ENCODE assay signal across 8 mouse cellular contexts in genomic region chr5:53258038-53258786, GRCm38 (mm10). TPM values are rescaled to one million over a fixed set of nuclear protein-coding genes. Genes with fewer than 3 reads are reported as not detected.
DNase-seq lines count a peak whose midpoint lies in the region; ATAC-seq and TF ChIP-seq lines count a peak whose summit lies in the region.

No protein-coding gene starts in this region.

- WGBS in limb, embryonic 12.5 days, result 2% methylated on average over 29 of the region's 29 CpGs
- WGBS in midbrain, postnatal 0 days, result 2% methylated on average over 29 of the region's 29 CpGs

- peak overlapping the region; percentile 38 for H3K4me3 ChIP-seq in limb, embryonic 12.5 days (replicated peaks)
- H3K4me3 ChIP-seq in midbrain, postnatal 0 days (ENCODE audit: low read depth, low read length), result peak overlapping the region; percentile 27

- no peaks in the 10 kb centered on the region for H3K36me3 ChIP-seq in limb, embryonic 12.5 days
- H3K36me3 ChIP-seq in midbrain, postnatal 0 days (ENCODE audit: insufficient read depth, low read length), result no peaks in the 10 kb centered on the region

- no peaks in the 10 kb centered on the region for H3K9me3 ChIP-seq in limb, embryonic 12.5 days
- H3K9me3 ChIP-seq in midbrain, postnatal 0 days (ENCODE audit: low read length), result no peaks in the 10 kb centered on the region

- ATAC-seq in limb, embryonic 12.5 days (ENCODE audit: insufficient number of reproducible peaks, insufficient read depth, low FRiP score, low TSS enrichment, low read depth), result no peak
- ATAC-seq in midbrain, postnatal 0 days (ENCODE audit: low FRiP score), result peak; percentile 64

- peak overlapping the region; percentile 47; the same call in 1 of the 2 replicates for H3K9ac ChIP-seq in limb, embryonic 12.5 days (replicated peaks)
- no peak overlapping the region for H3K9ac ChIP-seq in midbrain, postnatal 0 days (replicated peaks; ENCODE audit: low read length, poor library complexity, severe bottlenecking)

- peak; percentile 58 for TF ChIP-seq CTCF in midbrain, postnatal 0 days (IDR thresholded peaks at IDR 0.05)

- peak overlapping the region; percentile 80 for H3K4me2 ChIP-seq in limb, embryonic 12.5 days
- H3K4me2 ChIP-seq in midbrain, postnatal 0 days (ENCODE audit: low read depth, low read length, poor library complexity, severe bottlenecking), result peak overlapping the region; percentile 58

- H3K4me1 ChIP-seq in limb, embryonic 12.5 days (replicated peaks), result peaks cover 14% of the 10 kb centered on the region
- peaks cover 17% of the 10 kb centered on the region for H3K4me1 ChIP-seq in midbrain, postnatal 0 days (ENCODE audit: insufficient read depth, low read length)

- no peak overlapping the region for H3K27ac ChIP-seq in limb, embryonic 12.5 days
- H3K27ac ChIP-seq in midbrain, postnatal 0 days (ENCODE audit: low read depth, low read length), result no peak overlapping the region

- peaks cover 29% of the 10 kb centered on the region; the same call in 1 of the 2 replicates for H3K27me3 ChIP-seq in limb, embryonic 12.5 days
- H3K27me3 ChIP-seq in midbrain, postnatal 0 days (ENCODE audit: insufficient read depth, low read length), result no peaks in the 10 kb centered on the region

- peak; percentile 35 to 75 for DNase-seq in adrenal gland, adult (ENCODE audit: inconsistent age in 2 of 2, low spot score in 1 of 2)
- DNase-seq in adrenal gland, adult 18-20 months (ENCODE audit: low spot score in 2 of 2), result no peak
- peak; percentile 35 to 59 for DNase-seq in right cerebral cortex, adult 2 months (ENCODE audit: low spot score in 2 of 2)
- no peak for DNase-seq in right cerebral cortex, adult 18-20 months
- peak; percentile 55 to 62 for DNase-seq in frontal cortex, postnatal 36 days (ENCODE audit: low spot score in 2 of 2)
- DNase-seq in midbrain, postnatal 0 days (ENCODE audit: low spot score), result peak; percentile 70
- peak; percentile 17 for DNase-seq in yolk sac, embryonic 10.5 days (ENCODE audit: low spot score)

RNA-seq across cellular contexts. Expression of gene Smim20, which starts 8.7 kb away (rescaled TPM):
- 10 to 100 TPM; 41.4 to 48.1 TPM for total RNA-seq in adrenal gland, adult 18-20 months (2021)
- 65.6 and 66.0 TPM in 2 replicates for polyA plus RNA-seq in limb, embryonic 12.5 days (2016; fragmentation: Nextera tagmentation; extraction: Ambion mirVana)
- total RNA-seq in midbrain, postnatal 0 days (2014; rRNA removed), result 35.7 and 40.2 TPM in 2 replicates
- polyA plus RNA-seq in midbrain, postnatal 0 days (2015; fragmentation: Nextera tagmentation; extraction: Ambion mirVana), result 76.0 and 83.3 TPM in 2 replicates

RNA-seq across cellular contexts. Expression of gene Sel1l3, which starts 44.5 kb away (rescaled TPM):
- 1 to 10 TPM; 1.3 to 2.5 TPM for total RNA-seq in adrenal gland, adult 18-20 months (2021)
- 1.3 and 1.4 TPM in 2 replicates for polyA plus RNA-seq in limb, embryonic 12.5 days (2016; fragmentation: Nextera tagmentation; extraction: Ambion mirVana)
- 19.0 and 22.2 TPM in 2 replicates for total RNA-seq in midbrain, postnatal 0 days (2014; rRNA removed)
- 4.7 TPM in 2 replicates for polyA plus RNA-seq in midbrain, postnatal 0 days (2015; fragmentation: Nextera tagmentation; extraction: Ambion mirVana)

Comparison
In these comparisons a context has a peak if more than half of its experiments do, and no peak if none do; other contexts are left out.
1. DNase-seq: peak in adrenal gland, adult (2 of 2), right cerebral cortex, adult 2 months (2 of 2), frontal cortex, postnatal 36 days (2 of 2), midbrain, postnatal 0 days (single experiment) and yolk sac, embryonic 10.5 days (single experiment); none in adrenal gland, adult 18-20 months (0 of 2) and right cerebral cortex, adult 18-20 months (single experiment).